Mouse (Mus musculus) CH12.LX (cell line): ENCODE data around the gene Rpn2. TPM values are rescaled to one million over a fixed set of nuclear protein-coding genes. Genes with fewer than 3 reads are reported as not detected.

ENCODE experiments used
- DNase-seq: peaks from one replicate; pipeline ENCODE4 v3.0.0-alpha.2; 2013; ENCODE audit errors: extremely low read depth
- H3K27ac ChIP-seq: 2 replicates; pipeline ENCODE4 v1.5.1; 2012; ENCODE audit warnings: low read depth, mild to moderate bottlenecking, control low read depth, moderate library complexity; ENCODE audit not compliant: insufficient read depth
- H3K27me3 ChIP-seq: replicated peaks from 2 replicates; pipeline ENCODE3; 2012; ENCODE audit warnings: inconsistent platforms
- H3K36me3 ChIP-seq, 2 experiments: replicated peaks in 1 of 2; 2 replicates each; pipeline versions ENCODE3 to v1.6.1; 2012; ENCODE audit warnings: inconsistent platforms in 1 of 2, low read length in 1 of 2, mild to moderate bottlenecking in 1 of 2, mixed read lengths in 1 of 2, moderate library complexity in 1 of 2; ENCODE audit not compliant: control insufficient read depth in 1 of 2, insufficient read depth in 1 of 2
- H3K4me1 ChIP-seq, 2 experiments: 2 replicates each; pipeline ENCODE4 v1.6.1; 2012; ENCODE audit warnings: inconsistent platforms in 1 of 2, moderate library complexity in 1 of 2; ENCODE audit not compliant: insufficient read depth in 2 of 2, control insufficient read depth in 1 of 2
- H3K4me2 ChIP-seq: 2 replicates; pipeline ENCODE4 v1.6.1; 2012; ENCODE audit warnings: low read depth, mild to moderate bottlenecking, control low read depth; ENCODE audit not compliant: poor library complexity, insufficient read depth, severe bottlenecking
- H3K4me3 ChIP-seq, 3 experiments: fragments of 150-350 bp in 1 of 3; sonication (generic) in 1 of 3; replicated peaks in 1 of 3; 2 replicates each; pipeline versions ENCODE3 to v1.5.1; 2011 to 2012; ENCODE audit warnings: low read depth in 2 of 3, low read length in 2 of 3, mild to moderate bottlenecking in 2 of 3, moderate library complexity in 2 of 3, control low read depth in 1 of 3, improper control_type of control experiment in 1 of 3, inconsistent platforms in 1 of 3, mixed read lengths in 1 of 3; ENCODE audit not compliant: poor library complexity in 1 of 3
- H3K79me2 ChIP-seq: replicated peaks from 2 replicates; pipeline ENCODE4 v1.6.1; 2012; ENCODE audit warnings: mild to moderate bottlenecking, moderate library complexity; ENCODE audit not compliant: control insufficient read depth, poor library complexity, insufficient read depth, severe bottlenecking; ENCODE audit errors: extremely low read depth
- H3K9ac ChIP-seq: 2 replicates; pipeline ENCODE4 v1.6.1; 2012; ENCODE audit warnings: low read depth, mild to moderate bottlenecking, control low read depth, moderate library complexity; ENCODE audit not compliant: insufficient read depth
- H3K9me3 ChIP-seq: replicated peaks from 2 replicates; pipeline ENCODE3; 2012; ENCODE audit warnings: low read length, inconsistent platforms, mixed read lengths
- BHLHE40 ChIP-seq: IDR thresholded peaks from 2 replicates; pipeline ENCODE4 v1.6.1; 2011; ENCODE audit warnings: mild to moderate bottlenecking, low read depth, low read length, improper control_type of control experiment
- CHD2 ChIP-seq: IDR thresholded peaks from 2 replicates; pipeline ENCODE4 v1.6.1; 2011; ENCODE audit warnings: low read length, improper control_type of control experiment
- CTCF ChIP-seq, 2 experiments: IDR thresholded peaks in 1 of 2; conservative IDR thresholded peaks in 1 of 2; 2 replicates each; pipeline ENCODE4 v1.5.1; 2011 to 2012; ENCODE audit warnings: low read depth in 2 of 2, low read length in 2 of 2, improper control_type of control experiment in 1 of 2, inconsistent platforms in 1 of 2, mild to moderate bottlenecking in 1 of 2, moderate library complexity in 1 of 2
- E2F4 ChIP-seq: IDR thresholded peaks from 2 replicates; pipeline ENCODE4 v1.6.1; 2011; ENCODE audit warnings: low read depth, low read length, improper control_type of control experiment; ENCODE audit not compliant: insufficient replicate concordance
- ELF1 ChIP-seq: IDR thresholded peaks from 2 replicates; pipeline ENCODE4 v1.6.1; 2014; ENCODE audit warnings: low read depth, mild to moderate bottlenecking, inconsistent platforms, low read length, improper control_type of control experiment
- ETS1 ChIP-seq: conservative IDR thresholded peaks from 2 replicates; pipeline ENCODE4 v1.6.1; 2012; ENCODE audit warnings: low read depth, mild to moderate bottlenecking, inconsistent platforms, low read length, improper control_type of control experiment, moderate library complexity
- IRF4 ChIP-seq: IDR thresholded peaks from 2 replicates; pipeline ENCODE4 v1.6.1; 2014; ENCODE audit warnings: low read depth, mild to moderate bottlenecking, inconsistent platforms, low read length, improper control_type of control experiment
- JUND ChIP-seq: conservative IDR thresholded peaks from 2 replicates; pipeline ENCODE4 v1.6.1; 2011; ENCODE audit warnings: low read depth, low read length, improper control_type of control experiment
- MAX ChIP-seq: IDR thresholded peaks from 2 replicates; pipeline ENCODE4 v1.6.1; 2011; ENCODE audit warnings: low read length, improper control_type of control experiment
- MAZ ChIP-seq: IDR thresholded peaks from 2 replicates; pipeline ENCODE4 v1.6.1; 2012; ENCODE audit warnings: low read depth, mild to moderate bottlenecking, inconsistent platforms, low read length, improper control_type of control experiment, moderate library complexity
- MEF2A ChIP-seq: IDR thresholded peaks from 2 replicates; pipeline ENCODE4 v1.6.1; 2014; ENCODE audit warnings: low read depth, mild to moderate bottlenecking, inconsistent platforms, low read length, improper control_type of control experiment, borderline replicate concordance
- NELFE ChIP-seq: IDR thresholded peaks from 2 replicates; pipeline ENCODE4 v1.6.1; 2011; ENCODE audit warnings: low read depth, low read length, improper control_type of control experiment
- POLR2A ChIP-seq: IDR thresholded peaks from 2 replicates; pipeline ENCODE4 v1.6.1; 2011; ENCODE audit warnings: low read depth, mild to moderate bottlenecking, improper control_type of control experiment, low read length
- POLR2AphosphoS2 ChIP-seq: IDR thresholded peaks from 2 replicates; pipeline ENCODE4 v1.6.1; 2011; ENCODE audit warnings: low read depth, low read length, improper control_type of control experiment
- RCOR1 ChIP-seq: conservative IDR thresholded peaks from 2 replicates; pipeline ENCODE4 v1.6.1; 2012; ENCODE audit warnings: low read depth, mild to moderate bottlenecking, inconsistent platforms, low read length, improper control_type of control experiment
- SIN3A ChIP-seq: IDR thresholded peaks from 2 replicates; pipeline ENCODE4 v1.6.1; 2012; ENCODE audit warnings: low read length, improper control_type of control experiment, inconsistent platforms
- SMC3 ChIP-seq: IDR thresholded peaks from 2 replicates; pipeline ENCODE4 v1.6.1; 2011; ENCODE audit warnings: low read depth, low read length, improper control_type of control experiment
- USF2 ChIP-seq: conservative IDR thresholded peaks from 2 replicates; pipeline ENCODE4 v1.6.1; 2011; ENCODE audit warnings: low read depth, low read length, improper control_type of control experiment
- ZKSCAN1 ChIP-seq: IDR thresholded peaks from 2 replicates; pipeline ENCODE4 v1.6.1; 2012; ENCODE audit warnings: low read depth, inconsistent platforms, low read length, improper control_type of control experiment, borderline replicate concordance
- dilution Hi-C: fragments of 300-500 bp; cut with MboI; formaldehyde crosslinking; loops from 2 replicates; pipeline ENCODE4 v1.14.3; 2020; ENCODE audit warnings: low sequenced_read_pairs; ENCODE audit not compliant: extremely low pct_unique_long_range_greater_than_20kb, extremely low pct_ligation_motif_present
- in situ Hi-C: fragments of 300-500 bp; cut with MboI; formaldehyde crosslinking; loops from 3 replicates; pipeline ENCODE4 v1.14.3; 2019; ENCODE audit warnings: low sequenced_read_pairs, low pct_ligation_motif_present, low pct_unique_long_range_greater_than_20kb, mixed read lengths
- polyA plus RNA-seq: library from polyadenylated mRNA; unstranded; fragments of >175 nt; gene quantifications from 2 replicates; pipeline ENCODE4 v1.2.1, GENCODE M21; 2012; ENCODE audit warnings: low read depth; ENCODE audit not compliant: insufficient read length
- total RNA-seq, 2 experiments: library from RNA; depleted of rRNA; stranded (reverse); fragments of 300-350 nt in 1 of 2; fragments of >200 nt in 1 of 2; gene quantifications; 2 replicates each; pipeline ENCODE4 v1.2.3; 2012 to 2014

Gene Rpn2
- total and polyA plus RNA-seq, 3 experiments: 296 to 336 (median 301) TPM

GRCm38 (mm10) chr2:157300051-157300450 lies 21.2 kb downstream of the Rpn2 start:
- DNase-seq: no peak
- H3K4me2 ChIP-seq: no peak overlapping the region
- H3K4me1 ChIP-seq: no peaks in the 10 kb centered on the region
- H3K27ac ChIP-seq: no peak overlapping the region
- no peak overlapping the region for H3K4me3 ChIP-seq
- no peak for TF ChIP-seq USF2
- TF ChIP-seq ETS1: no peak
- no peak for TF ChIP-seq CHD2
- TF ChIP-seq POLR2AphosphoS2: no peak
- TF ChIP-seq ELF1: no peak
- no peak for TF ChIP-seq CTCF (conservative IDR thresholded peaks at IDR 0.05 in 1 of 2, IDR thresholded peaks at IDR 0.05 in 1 of 2; ENCODE audit: low read depth in 2 of 2, low read length in 2 of 2)
- TF ChIP-seq ZKSCAN1: no peak
- TF ChIP-seq MEF2A: no peak
- TF ChIP-seq SMC3: no peak
- TF ChIP-seq E2F4: no peak
- TF ChIP-seq JUND: no peak
- TF ChIP-seq IRF4: no peak
- no peak for TF ChIP-seq MAZ
- TF ChIP-seq RCOR1: no peak
- TF ChIP-seq POLR2A: no peak
- TF ChIP-seq MAX: no peak
- no peaks in the 10 kb centered on the region for H3K9me3 ChIP-seq
- dilution Hi-C loops (no loop called here), in situ Hi-C loops (no loop called here)
- peaks cover 79 to 95% of the 10 kb centered on the region in 2 experiments for H3K36me3 ChIP-seq
- peaks cover 3% of the 10 kb centered on the region; the same call in 1 of the 2 replicates for H3K79me2 ChIP-seq
- no peak overlapping the region for H3K9ac ChIP-seq
- H3K27me3 ChIP-seq: no peaks in the 10 kb centered on the region

GRCm38 (mm10) chr2:157303096-157303495 lies 24.3 kb downstream of the Rpn2 start:
- H3K36me3 ChIP-seq: peaks cover 72 to 93% of the 10 kb centered on the region in 2 experiments

More at GRCm38 (mm10) chr2:157303096-157303495, 24.3 kb downstream of the Rpn2 start:
- dilution Hi-C loops: no loop called here
- DNase-seq: no peak
- no peak for TF ChIP-seq SIN3A
- no peak for TF ChIP-seq NELFE
- no peak for TF ChIP-seq JUND
- no peak for TF ChIP-seq MEF2A
- no peak for TF ChIP-seq BHLHE40
- TF ChIP-seq, all 38 proteins: peak for 0
- Histone ChIP-seq H3K4me1 (no peaks in the 10 kb centered on the region), H3K4me3 (no peak overlapping the region), H3K4me2 (no peak overlapping the region), H3K79me2 (peaks cover 6% of the 10 kb centered on the region; the same call in 1 of the 2 replicates), H3K27ac (no peak overlapping the region), H3K27me3 (no peaks in the 10 kb centered on the region), H3K9me3 (no peaks in the 10 kb centered on the region), H3K9ac (no peak overlapping the region)
- in situ Hi-C loops: no loop called here
